Mouse (Mus musculus) splenic B cell, adult 2 months (primary cell): ENCODE measurements around the gene Ankrd50.

Experiments used
- DNase-seq: peaks from one replicate; pipeline ENCODE4 v3.0.0-alpha.2; 2011; ENCODE audit warnings: low read depth, low spot score
- H3K27me3 ChIP-seq: 2 replicates; pipeline ENCODE4 v1.6.1; 2012; ENCODE audit warnings: mild to moderate bottlenecking, low read length, moderate library complexity, mixed read lengths; ENCODE audit not compliant: control insufficient read depth, poor library complexity, insufficient read depth, severe bottlenecking
- H3K36me3 ChIP-seq: 2 replicates; pipeline ENCODE4 v1.6.1; 2012; ENCODE audit warnings: mild to moderate bottlenecking, low read length, moderate library complexity, mixed read lengths; ENCODE audit not compliant: control insufficient read depth, poor library complexity, insufficient read depth, severe bottlenecking

The Ankrd50 gene

GRCm38 (mm10) chr3:38484191-38485106 lies at the start of gene Ankrd50:
TSS of gene Ankrd50 (minus strand) at chr3:38484844.
- DNase-seq, result peak; percentile 99
- Histone ChIP-seq H3K27me3 (no peaks in the 10 kb centered on the region), H3K36me3 (no peaks in the 10 kb centered on the region)

DNA sequence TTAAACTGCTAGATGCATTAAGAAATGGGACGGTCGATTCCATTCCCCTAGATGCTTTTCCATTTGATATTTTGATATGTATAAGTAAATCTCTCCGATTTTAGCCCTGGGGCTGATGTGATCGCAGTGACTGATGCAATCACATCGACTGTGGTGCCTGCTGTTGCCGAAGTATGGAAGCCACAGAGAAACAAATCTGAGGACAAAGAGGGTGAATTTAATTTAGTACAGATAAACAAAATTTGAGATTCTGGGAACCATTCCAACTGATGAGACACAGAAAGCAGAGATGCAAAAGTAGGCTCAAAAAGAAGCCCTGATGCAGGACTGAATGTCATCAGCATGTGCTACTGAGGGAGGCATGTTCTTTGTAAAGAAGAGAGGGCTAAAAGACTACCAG lies 49.6 kb upstream of the Ankrd50 start:
- DNase-seq, result no peak
- H3K27me3 ChIP-seq, result no peaks in the 10 kb centered on the region
- no peaks in the 10 kb centered on the region for H3K36me3 ChIP-seq

DNA sequence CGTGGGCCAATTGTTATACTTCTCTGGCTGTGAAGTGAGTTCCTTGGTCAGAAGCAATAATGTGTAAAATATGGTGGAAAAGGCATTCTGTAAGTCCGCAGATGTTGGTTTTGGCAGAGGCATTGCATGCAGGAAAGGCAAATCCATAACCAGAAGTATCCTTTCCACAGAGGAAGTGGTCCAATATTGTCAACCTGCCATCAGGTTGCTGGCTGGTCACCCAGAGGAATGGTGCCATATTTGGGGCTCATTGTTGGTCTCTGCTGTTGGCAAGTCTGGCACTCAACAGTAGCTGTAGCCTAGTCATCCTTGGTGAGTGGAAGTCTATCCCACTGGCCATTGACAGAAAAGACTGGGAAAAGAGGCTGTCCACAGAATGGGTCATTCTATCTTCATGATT lies 35.8 kb upstream of the Ankrd50 start:
- H3K27me3 ChIP-seq, result no peaks in the 10 kb centered on the region
- no peaks in the 10 kb centered on the region for H3K36me3 ChIP-seq
- DNase-seq, result no peak

GRCm38 (mm10) chr3:38519971-38520370 lies 35.3 kb upstream of the Ankrd50 start:
- no peaks in the 10 kb centered on the region for H3K27me3 ChIP-seq
- H3K36me3 ChIP-seq, result no peaks in the 10 kb centered on the region
- no peak for DNase-seq

DNA sequence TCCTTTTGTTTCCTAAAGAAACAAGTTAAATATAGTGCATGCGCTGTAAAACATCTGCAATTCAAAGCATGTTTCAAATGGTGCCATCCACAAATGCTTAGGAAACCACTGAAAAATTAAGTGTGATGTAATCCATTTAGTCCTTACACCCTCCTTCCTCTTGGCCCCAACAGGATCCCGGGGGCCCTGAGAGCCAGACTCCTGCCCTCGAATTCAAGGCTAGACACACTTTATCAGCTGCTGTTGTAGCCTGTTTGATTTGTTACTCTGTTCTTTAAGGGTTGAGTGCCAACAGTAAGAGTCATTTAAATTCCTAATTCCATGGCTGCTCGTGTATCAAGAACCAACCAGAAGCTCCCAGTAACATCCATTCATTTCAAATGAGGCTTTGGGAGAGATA lies 19.0 kb upstream of the Ankrd50 start:
- no peaks in the 10 kb centered on the region for H3K36me3 ChIP-seq
- H3K27me3 ChIP-seq, result no peaks in the 10 kb centered on the region
- DNase-seq, result no peak

DNA sequence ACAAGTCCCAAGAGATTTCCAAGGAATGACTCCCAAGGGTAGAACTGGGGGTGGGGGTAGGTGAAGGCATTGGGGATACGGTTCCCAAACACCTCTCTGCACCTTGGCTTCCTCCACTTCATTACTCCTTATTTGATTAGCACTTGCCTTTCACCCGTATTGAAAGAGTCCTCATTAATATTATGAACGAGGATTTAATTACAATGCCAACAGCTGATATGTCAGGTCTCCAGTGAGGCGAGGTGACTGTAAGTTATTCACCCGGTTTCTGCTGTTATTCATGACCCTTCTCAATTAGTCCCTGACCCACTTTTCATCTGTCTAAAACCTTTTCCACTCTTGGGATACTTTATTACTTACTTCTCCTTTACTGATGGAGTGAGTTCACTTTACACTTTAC lies 17.5 kb upstream of the Ankrd50 start:
- Histone ChIP-seq H3K36me3 (no peaks in the 10 kb centered on the region), H3K27me3 (no peaks in the 10 kb centered on the region)
- no peak for DNase-seq

- Histone ChIP-seq H3K27me3 (no peaks in the 10 kb centered on the region), H3K36me3 (no peaks in the 10 kb centered on the region)
- DNase-seq, result no peak
Observed at GRCm38 (mm10) chr3:38501739-38502138, 17.1 kb upstream of the Ankrd50 start.

GRCm38 (mm10) chr3:38501316-38501715 lies 16.7 kb upstream of the Ankrd50 start:
- Histone ChIP-seq H3K27me3 (no peaks in the 10 kb centered on the region), H3K36me3 (no peaks in the 10 kb centered on the region)
- no peak for DNase-seq

- DNase-seq, result no peak
- no peaks in the 10 kb centered on the region for H3K27me3 ChIP-seq
Observed at GRCm38 (mm10) chr3:38498561-38498960, 13.9 kb upstream of the Ankrd50 start.

DNA sequence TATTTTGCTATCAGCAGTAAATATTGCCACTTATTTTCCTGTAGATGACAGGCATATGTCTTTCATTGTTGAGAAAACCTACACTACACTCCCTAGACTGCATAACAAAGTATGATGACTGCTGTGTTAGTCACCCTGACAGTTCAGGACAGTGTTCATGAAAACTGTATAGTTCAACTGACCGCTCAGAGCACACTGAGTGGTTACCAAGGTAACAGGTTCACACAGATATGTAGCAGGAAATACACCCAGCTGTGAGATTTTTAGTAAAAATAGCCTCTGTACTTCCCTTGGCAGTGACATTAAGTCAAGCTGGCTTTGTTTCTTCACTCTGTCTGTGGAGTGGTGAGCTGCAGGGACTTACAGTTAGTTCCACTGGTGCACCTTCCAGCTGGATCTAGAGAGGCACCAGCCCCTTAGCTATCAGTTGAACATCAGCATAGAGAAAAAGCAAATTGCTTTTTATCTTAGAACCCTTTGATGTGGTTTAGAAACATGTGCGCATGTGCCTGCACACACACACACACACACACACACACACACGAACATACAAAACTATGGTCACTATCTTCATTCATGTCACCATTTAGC lies 12.2 kb upstream of the Ankrd50 start:
- H3K27me3 ChIP-seq, result no peaks in the 10 kb centered on the region
- no peak for DNase-seq
- no peaks in the 10 kb centered on the region for H3K36me3 ChIP-seq

More at GRCm38 (mm10) chr3:38498561-38498960, 13.9 kb upstream of the Ankrd50 start:
- H3K36me3 ChIP-seq, result no peaks in the 10 kb centered on the region

GRCm38 (mm10) chr3:38491702-38492101 lies 7.1 kb upstream of the Ankrd50 start:
- no peaks in the 10 kb centered on the region for H3K36me3 ChIP-seq
- H3K27me3 ChIP-seq, result no peaks in the 10 kb centered on the region
- DNase-seq, result no peak

- DNase-seq, result no peak
- H3K27me3 ChIP-seq, result no peaks in the 10 kb centered on the region
- no peaks in the 10 kb centered on the region for H3K36me3 ChIP-seq
Observed at GRCm38 (mm10) chr3:38491236-38491635, 6.6 kb upstream of the Ankrd50 start.

DNA sequence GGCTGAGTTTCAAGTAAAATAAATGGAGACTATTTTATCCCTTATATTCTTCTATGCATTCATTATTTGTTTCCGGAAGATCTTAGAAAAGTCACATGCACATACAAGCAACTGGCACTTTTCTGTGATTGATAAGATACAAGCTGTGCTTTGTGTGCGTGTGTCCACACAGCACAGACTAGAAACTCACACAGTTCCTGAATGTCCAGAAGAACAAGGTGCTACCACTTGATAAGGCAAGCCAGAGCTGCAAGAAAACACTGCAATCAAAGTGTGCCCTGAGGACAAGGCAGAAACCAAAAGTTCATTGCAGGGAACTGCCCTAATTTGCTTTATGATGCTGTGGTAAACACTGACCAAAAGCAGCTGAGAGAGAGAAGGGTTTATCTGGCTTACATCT lies 6.1 kb upstream of the Ankrd50 start:
- H3K36me3 ChIP-seq, result no peaks in the 10 kb centered on the region
- H3K27me3 ChIP-seq, result no peaks in the 10 kb centered on the region
- DNase-seq, result no peak

GRCm38 (mm10) chr3:38485107-38485545 lies 482 bp upstream of the Ankrd50 start:
- Histone ChIP-seq H3K27me3 (no peaks in the 10 kb centered on the region), H3K36me3 (no peaks in the 10 kb centered on the region)
- no peak for DNase-seq

GRCm38 (mm10) chr3:38483551-38483950 lies 1.1 kb downstream of the Ankrd50 start:
- DNase-seq, result peak; percentile 33
- Histone ChIP-seq H3K36me3 (no peaks in the 10 kb centered on the region), H3K27me3 (no peaks in the 10 kb centered on the region)
